Mouse (Mus musculus) kidney, postnatal 0 days (tissue): ENCODE measurements around the gene Adgrg3. TPM values are rescaled to one million over a fixed set of nuclear protein-coding genes. Genes with fewer than 3 reads are reported as not detected.
"Not testable (repeated sequence)": the region's sequence is repeated elsewhere in the genome, so short reads cannot be mapped to it uniquely, and the experiment has no call there.

Experiments used
- ATAC-seq: fragments of 200-750 bp; cut with Nextera tagmentation; replicated peaks from 2 replicates; pipeline ENCODE4 v1.8.0; 2017; ENCODE audit warnings: low read depth, moderate number of reproducible peaks, moderate TSS enrichment, moderate library complexity; ENCODE audit not compliant: low FRiP score
- DNase-seq: peaks from one replicate; pipeline ENCODE4 v3.0.0-alpha.2; 2016; ENCODE audit warnings: low spot score
- H3K27ac ChIP-seq: fragments of 300-500 bp; sonication (generic); 2 replicates; pipeline ENCODE4 v1.5.1; 2014; ENCODE audit warnings: mild to moderate bottlenecking
- H3K27me3 ChIP-seq: fragments of 300-500 bp; sonication (generic); 2 replicates; pipeline ENCODE4 v1.6.1; 2014; ENCODE audit warnings: low read length, mixed read lengths; ENCODE audit not compliant: insufficient read depth
- H3K36me3 ChIP-seq: fragments of 300-500 bp; sonication (generic); 2 replicates; pipeline ENCODE4 v1.6.1; 2014; ENCODE audit warnings: low read length, mixed read lengths; ENCODE audit not compliant: insufficient read depth
- H3K4me1 ChIP-seq: fragments of 300-500 bp; sonication (generic); replicated peaks from 2 replicates; pipeline ENCODE4 v1.6.1; 2014; ENCODE audit warnings: antibody characterized with exemption, low read length, mixed read lengths; ENCODE audit not compliant: insufficient read depth
- H3K4me2 ChIP-seq: fragments of 300-500 bp; sonication (generic); 2 replicates; pipeline ENCODE4 v1.6.1; 2014; ENCODE audit warnings: mild to moderate bottlenecking, low read length, moderate library complexity, mixed read lengths
- H3K4me3 ChIP-seq: fragments of 300-500 bp; sonication (generic); replicated peaks from 2 replicates; pipeline ENCODE4 v1.5.1; 2014; ENCODE audit warnings: low read depth, low read length
- H3K9ac ChIP-seq: fragments of 300-500 bp; sonication (generic); 2 replicates; pipeline ENCODE4 v1.6.1; 2014; ENCODE audit warnings: low read depth, low read length
- H3K9me3 ChIP-seq: fragments of 300-500 bp; sonication (generic); replicated peaks from 2 replicates; pipeline ENCODE4 v1.6.1; 2016; ENCODE audit warnings: low read length, inconsistent platforms, mixed read lengths
- CTCF ChIP-seq: IDR thresholded peaks from 2 replicates; pipeline ENCODE4 v1.5.1; 2016; ENCODE audit warnings: antibody characterized with exemption, low read depth, mild to moderate bottlenecking, moderate library complexity
- WGBS: fragments of 180-500 bp; shearing (Covaris S2); extraction: QIAGEN DNeasy Blood & Tissue Kit; methylation state at CpG from one replicate; pipeline ENCODE4 v1.1.7; 2014; 5-methylcytosine and 5-hydroxymethylcytosine counted together
- polyA plus RNA-seq: library from polyadenylated mRNA; unstranded; fragments of >200 nt; fragmentation: Nextera tagmentation; extraction: Ambion mirVana; gene quantifications from 2 replicates; pipeline ENCODE4 v1.2.1, GENCODE M21; 2015

Gene Adgrg3
- polyA plus RNA-seq, 1 experiment from 2014 or later: 3.7 TPM

DNA sequence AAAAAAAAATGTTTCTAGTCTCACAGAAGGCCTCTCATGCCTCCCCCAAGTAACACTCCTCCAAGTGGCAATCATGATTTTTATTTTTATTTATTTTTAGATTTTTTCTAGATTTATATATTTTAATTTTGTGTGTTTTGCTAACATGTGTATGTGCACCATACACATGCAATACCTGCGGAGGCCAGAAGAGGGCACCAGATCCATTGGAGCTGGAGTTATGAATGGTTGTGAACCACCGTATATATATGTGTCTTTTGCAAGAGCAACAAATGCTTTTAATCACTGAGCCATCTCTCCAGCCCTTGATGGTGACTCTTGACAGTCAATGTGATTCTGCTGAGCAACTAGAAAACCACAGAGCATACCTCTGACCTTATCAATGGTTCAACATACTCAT, 7.9 kb downstream of the Adgrg3 start:
- TF ChIP-seq CTCF: peak; percentile 68
- Histone ChIP-seq H3K4me2 (no peak overlapping the region), H3K27me3 (no peaks in the 10 kb centered on the region), H3K9me3 (no peaks in the 10 kb centered on the region), H3K36me3 (no peaks in the 10 kb centered on the region), H3K4me3 (no peak overlapping the region), H3K27ac (no peak overlapping the region), H3K9ac (no peak overlapping the region), H3K4me1 (no peaks in the 10 kb centered on the region)
- DNase-seq (no peak), ATAC-seq (no peak)
- WGBS: 63% methylated on average over 2 of the region's 2 CpGs

DNA sequence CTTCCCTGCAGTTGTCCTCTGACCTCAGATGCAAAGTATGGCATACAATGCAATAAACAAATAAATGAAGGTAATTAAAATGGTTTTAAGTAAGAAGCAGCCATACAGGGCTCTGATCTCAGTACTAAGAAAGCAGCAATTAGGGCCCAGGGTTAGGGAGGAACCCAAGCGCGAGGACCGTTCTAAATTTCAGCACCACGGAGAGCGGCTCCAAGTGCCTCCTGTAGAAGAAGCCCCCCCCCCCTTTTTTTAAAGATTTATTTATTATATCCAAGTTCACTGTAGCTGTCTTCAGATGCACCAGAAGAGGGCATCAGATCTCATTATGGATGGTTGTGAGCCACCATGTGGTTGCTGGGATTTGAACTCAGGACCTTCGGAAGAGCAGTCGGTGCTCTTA, 10.9 kb downstream of the Adgrg3 start:
- 54% methylated on average over 7 of the region's 7 CpGs for WGBS
- not testable (repeated sequence) for H3K27me3 ChIP-seq, H3K4me1 ChIP-seq, ATAC-seq, H3K4me2 ChIP-seq, H3K36me3 ChIP-seq, H3K9me3 ChIP-seq, H3K4me3 ChIP-seq, H3K27ac ChIP-seq, H3K9ac ChIP-seq
- peak; percentile 70 for DNase-seq
- 0 out of 2 replicates have a peak, but pooled peaks have one; percentile 10 for TF ChIP-seq CTCF

DNA sequence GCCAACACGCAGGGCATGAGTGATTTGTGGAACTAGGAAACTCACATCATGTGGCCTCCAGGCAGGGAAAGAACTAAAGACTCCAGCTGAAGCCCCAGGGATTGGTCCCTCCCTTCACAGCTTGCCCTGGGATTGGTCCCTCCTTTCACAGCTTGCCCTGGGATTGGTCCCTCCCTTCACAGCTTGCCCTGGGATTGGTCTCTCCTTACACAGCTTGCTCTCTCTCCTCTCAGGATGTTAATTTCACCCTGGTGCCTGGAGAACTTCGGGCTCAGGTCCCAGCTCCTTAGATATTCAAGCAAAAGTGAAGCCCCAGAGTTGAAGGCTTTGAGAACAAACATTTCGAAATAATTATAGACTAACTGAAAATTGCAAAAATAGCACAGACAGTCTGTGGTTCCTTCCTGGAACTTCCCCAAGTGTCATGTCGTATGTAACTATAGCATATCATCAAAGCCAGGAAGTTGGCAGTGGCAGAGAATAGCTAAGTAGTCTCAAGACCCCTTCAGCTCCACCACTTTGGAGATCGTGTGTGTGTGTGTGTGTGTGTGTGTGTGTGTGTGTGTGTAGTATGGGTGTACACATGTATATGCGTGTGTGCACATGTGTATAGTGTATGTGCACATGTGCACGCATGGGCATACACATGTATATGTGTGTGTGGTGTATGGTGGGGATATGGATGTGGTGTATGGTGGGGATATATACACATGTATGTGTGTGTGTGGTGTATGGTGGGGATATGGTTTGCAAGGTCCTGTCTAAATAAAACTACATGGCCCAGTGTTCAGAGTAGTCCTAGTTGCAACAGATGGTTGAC, 19.8 kb downstream of the Adgrg3 start:
- Histone ChIP-seq H3K9ac (no peak overlapping the region), H3K4me3 (no peak overlapping the region), H3K36me3 (no peaks in the 10 kb centered on the region), H3K4me1 (0 out of 2 replicates have a peak, but pooled peaks cover 5% of the 10 kb centered on the region), H3K4me2 (no peak overlapping the region), H3K9me3 (no peaks in the 10 kb centered on the region), H3K27ac (no peak overlapping the region), H3K27me3 (no peaks in the 10 kb centered on the region)
- no peak for TF ChIP-seq CTCF
- ATAC-seq (0 out of 2 replicates have a peak, but pooled peaks have one; percentile 71), DNase-seq (peak; percentile 69)
- WGBS: 50% methylated on average over 7 of the region's 7 CpGs

DNA sequence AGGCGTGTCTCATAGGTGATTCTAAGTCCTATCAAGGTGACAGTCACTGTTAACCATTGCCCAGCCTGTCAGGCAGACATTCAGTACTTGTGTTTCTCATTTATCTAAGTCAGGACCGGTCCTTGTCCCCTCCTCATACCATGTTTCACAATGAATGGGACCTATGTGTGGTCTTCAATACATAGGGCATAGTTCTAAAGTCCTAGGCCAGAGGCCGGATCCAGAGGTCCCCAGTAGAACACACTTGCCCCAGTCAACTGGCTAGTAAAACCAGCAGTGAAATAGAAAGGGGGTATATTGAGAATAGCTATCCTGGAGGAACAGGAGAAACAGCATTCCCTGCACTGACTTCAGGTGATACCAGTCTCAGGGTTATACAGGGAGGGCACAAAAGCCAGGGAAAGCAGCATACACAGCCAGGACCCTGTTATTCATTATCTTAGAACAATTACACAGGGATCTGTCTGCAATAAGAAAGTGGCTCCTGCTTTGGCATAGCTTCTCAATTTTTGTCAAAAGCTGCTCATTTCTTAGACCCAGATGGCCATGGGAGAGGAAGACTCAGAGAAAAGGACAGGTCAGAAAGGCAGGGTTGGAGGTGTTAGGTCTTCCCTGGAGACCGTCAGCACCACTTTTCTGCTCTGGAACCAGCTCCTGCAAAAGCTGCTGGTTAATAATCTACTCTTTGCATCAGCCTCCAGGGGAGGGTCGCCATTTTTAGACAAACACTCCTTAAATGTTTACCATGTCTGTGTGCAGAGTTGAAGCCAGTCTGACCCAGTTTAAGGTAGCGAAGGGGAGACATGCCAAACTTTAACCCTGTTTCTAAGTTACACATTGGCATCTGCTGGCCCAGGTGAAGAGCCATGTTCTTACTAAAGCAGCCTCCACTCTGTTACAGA, 24.6 kb downstream of the Adgrg3 start:
- H3K4me2 ChIP-seq: no peak overlapping the region

DNA sequence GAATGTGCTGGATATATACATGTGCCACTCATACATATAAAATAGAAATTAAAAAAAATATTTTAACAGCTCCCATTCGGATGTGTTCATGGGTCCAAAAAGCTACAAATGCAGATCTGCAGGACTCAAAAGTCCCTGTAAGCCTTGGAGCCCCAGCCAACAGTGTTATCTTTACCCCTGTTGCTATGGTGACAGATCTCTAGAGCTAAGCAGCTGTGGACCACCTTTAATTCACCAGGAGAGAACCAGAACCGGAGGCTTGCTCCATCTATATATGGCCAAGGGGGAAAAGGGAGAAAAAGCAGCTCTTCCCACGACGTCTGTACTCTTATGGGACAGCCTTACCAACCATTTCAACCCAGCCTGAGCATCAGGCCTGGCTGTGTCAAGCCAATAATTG, 27.3 kb downstream of the Adgrg3 start:
- H3K36me3 ChIP-seq: no peaks in the 10 kb centered on the region
- H3K27ac ChIP-seq: no peak overlapping the region
- no peak overlapping the region for H3K4me3 ChIP-seq
- ATAC-seq (no peak), DNase-seq (no peak)
- H3K27me3 ChIP-seq: no peaks in the 10 kb centered on the region
- H3K9ac ChIP-seq: no peak overlapping the region
- TF ChIP-seq CTCF: no peak
- H3K4me1 ChIP-seq: 0 out of 2 replicates have a peak, but pooled peaks cover 7% of the 10 kb centered on the region
- no peaks in the 10 kb centered on the region for H3K9me3 ChIP-seq
- 73% methylated on average over 4 of the region's 4 CpGs for WGBS
- H3K4me2 ChIP-seq: no peak overlapping the region

More for the DNA sequence above, 24.6 kb downstream of the Adgrg3 start:
- 0 out of 2 replicates have a peak, but pooled peaks cover 7% of the 10 kb centered on the region for H3K4me1 ChIP-seq
- H3K9ac ChIP-seq: no peak overlapping the region
- ATAC-seq (peak; percentile 77), DNase-seq (no peak)
- H3K27ac ChIP-seq: peak overlapping the region; percentile 88
- no peaks in the 10 kb centered on the region for H3K27me3 ChIP-seq
- no peaks in the 10 kb centered on the region for H3K9me3 ChIP-seq
- H3K36me3 ChIP-seq: no peaks in the 10 kb centered on the region
- WGBS: 52% methylated on average over 6 of the region's 6 CpGs
- no peak for TF ChIP-seq CTCF
- no peak overlapping the region for H3K4me3 ChIP-seq

DNA sequence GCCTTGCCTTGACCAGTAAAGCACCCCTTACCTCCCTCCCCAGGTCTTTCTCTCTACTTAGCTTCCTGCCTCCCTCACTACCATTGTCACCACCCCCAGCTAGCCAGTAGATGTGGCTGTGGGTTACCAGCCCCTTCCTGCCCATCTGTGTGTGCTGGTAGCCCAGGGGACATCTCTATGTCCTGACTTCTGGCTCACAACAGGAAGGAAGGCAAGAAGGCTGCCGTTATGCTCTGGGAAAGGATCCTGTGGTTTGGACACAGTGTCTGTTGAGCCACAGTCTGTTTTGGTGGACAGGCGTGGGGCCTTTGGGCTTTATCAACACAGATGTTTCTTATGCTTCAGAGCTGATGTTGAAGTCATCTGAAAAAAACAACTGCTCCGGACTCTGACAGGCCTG, 29.5 kb downstream of the Adgrg3 start:
- DNase-seq (no peak), ATAC-seq (no peak)
- Histone ChIP-seq H3K4me3 (no peak overlapping the region), H3K9ac (no peak overlapping the region), H3K27me3 (no peaks in the 10 kb centered on the region), H3K27ac (no peak overlapping the region), H3K9me3 (no peaks in the 10 kb centered on the region), H3K4me2 (no peak overlapping the region), H3K36me3 (no peaks in the 10 kb centered on the region), H3K4me1 (0 out of 2 replicates have a peak, but pooled peaks cover 3% of the 10 kb centered on the region)
- TF ChIP-seq CTCF: no peak
- WGBS: 52% methylated on average over 3 of the region's 3 CpGs
